Mouse (Mus musculus): ENCODE data around the gene Pcyt1a. TPM values are rescaled to one million over a fixed set of nuclear protein-coding genes. Genes with fewer than 3 reads are reported as not detected.
"Not testable (repeated sequence)": the region's sequence is repeated elsewhere in the genome, so short reads cannot be mapped to it uniquely, and the experiment has no call there.

Gene Pcyt1a
- polyA plus RNA-seq, 1 experiment from 2014 or later = 45.3 TPM

GRCm38 (mm10) chr16:32472276-32473015 lies 41.7 kb downstream of the Pcyt1a start:
- no peak for ATAC-seq
- Histone ChIP-seq H3K9me3 (replicated peaks; ENCODE audit: control insufficient read depth, low read length) (no peaks in the 10 kb centered on the region), H3K4me2 (ENCODE audit: low read length) (no peak overlapping the region), H3K27ac (ENCODE audit: low read depth, low read length) (no peak overlapping the region), H3K27me3 (replicated peaks; ENCODE audit: control insufficient read depth, insufficient read depth, low read length) (no peaks in the 10 kb centered on the region), H3K4me3 (ENCODE audit: low read depth, low read length) (no peak overlapping the region), H3K36me3 (ENCODE audit: control insufficient read depth, insufficient read depth, low read length) (peaks cover 46% of the 10 kb centered on the region), H3K4me1 (ENCODE audit: control insufficient read depth, insufficient read depth, low read length) (no peaks in the 10 kb centered on the region), H3K9ac (ENCODE audit: low read length) (no peak overlapping the region)
- DNase-seq (ENCODE audit: low spot score) = no peak
- 81% methylated on average over 7 of the region's 7 CpGs for whole genome bisulfite sequencing

GRCm38 (mm10) chr16:32477315-32477714 lies 46.6 kb downstream of the Pcyt1a start:
- H3K4me2 ChIP-seq (ENCODE audit: low read length) = no peak overlapping the region
- DNase-seq (ENCODE audit: low spot score) = no peak
- WGBS = 94% methylated on average over 6 of the region's 6 CpGs

GRCm38 (mm10) chr16:32479415-32479814 lies 48.7 kb downstream of the Pcyt1a start:
- Histone ChIP-seq H3K27ac (ENCODE audit: low read depth, low read length) (no peak overlapping the region), H3K4me1 (ENCODE audit: control insufficient read depth, insufficient read depth, low read length) (no peaks in the 10 kb centered on the region), H3K4me3 (ENCODE audit: low read depth, low read length) (no peak overlapping the region), H3K4me2 (ENCODE audit: low read length) (no peak overlapping the region), H3K9me3 (replicated peaks; ENCODE audit: control insufficient read depth, low read length) (no peaks in the 10 kb centered on the region), H3K9ac (ENCODE audit: low read length) (no peak overlapping the region), H3K27me3 (replicated peaks; ENCODE audit: control insufficient read depth, insufficient read depth, low read length) (no peaks in the 10 kb centered on the region), H3K36me3 (ENCODE audit: control insufficient read depth, insufficient read depth, low read length) (no peaks in the 10 kb centered on the region)
- DNase-seq (ENCODE audit: low spot score) = no peak
- ATAC-seq = no peak
- 78% methylated on average over 2 of the region's 2 CpGs for WGBS

More at GRCm38 (mm10) chr16:32477315-32477714, 46.6 kb downstream of the Pcyt1a start:
- no peak for ATAC-seq
- Histone ChIP-seq H3K27ac (ENCODE audit: low read depth, low read length) (no peak overlapping the region), H3K9me3 (replicated peaks; ENCODE audit: control insufficient read depth, low read length) (no peaks in the 10 kb centered on the region), H3K36me3 (ENCODE audit: control insufficient read depth, insufficient read depth, low read length) (peaks cover 7% of the 10 kb centered on the region), H3K4me3 (ENCODE audit: low read depth, low read length) (no peak overlapping the region), H3K9ac (ENCODE audit: low read length) (no peak overlapping the region), H3K27me3 (replicated peaks; ENCODE audit: control insufficient read depth, insufficient read depth, low read length) (no peaks in the 10 kb centered on the region), H3K4me1 (ENCODE audit: control insufficient read depth, insufficient read depth, low read length) (no peaks in the 10 kb centered on the region)

GRCm38 (mm10) chr16:32484431-32484871 lies 53.7 kb downstream of the Pcyt1a start:
- Histone ChIP-seq H3K9me3 (replicated peaks; ENCODE audit: control insufficient read depth, low read length) (no peaks in the 10 kb centered on the region), H3K4me3 (ENCODE audit: low read depth, low read length) (no peak overlapping the region), H3K9ac (ENCODE audit: low read length) (no peak overlapping the region), H3K27ac (ENCODE audit: low read depth, low read length) (no peak overlapping the region), H3K4me1 (ENCODE audit: control insufficient read depth, insufficient read depth, low read length) (no peaks in the 10 kb centered on the region), H3K27me3 (replicated peaks; ENCODE audit: control insufficient read depth, insufficient read depth, low read length) (no peaks in the 10 kb centered on the region), H3K4me2 (ENCODE audit: low read length) (no peak overlapping the region), H3K36me3 (ENCODE audit: control insufficient read depth, insufficient read depth, low read length) (no peaks in the 10 kb centered on the region)
- ATAC-seq (no peak), DNase-seq (ENCODE audit: low spot score) (no peak)
- WGBS = 57% methylated on average over 7 of the region's 7 CpGs

- Histone ChIP-seq H3K36me3 (ENCODE audit: control insufficient read depth, insufficient read depth, low read length) (no peaks in the 10 kb centered on the region), H3K9me3 (replicated peaks; ENCODE audit: control insufficient read depth, low read length) (no peaks in the 10 kb centered on the region), H3K4me2 (ENCODE audit: low read length) (no peak overlapping the region), H3K27me3 (replicated peaks; ENCODE audit: control insufficient read depth, insufficient read depth, low read length) (no peaks in the 10 kb centered on the region), H3K4me1 (ENCODE audit: control insufficient read depth, insufficient read depth, low read length) (no peaks in the 10 kb centered on the region), H3K27ac (ENCODE audit: low read depth, low read length) (no peak overlapping the region), H3K4me3 (ENCODE audit: low read depth, low read length) (no peak overlapping the region), H3K9ac (ENCODE audit: low read length) (no peak overlapping the region)
- no peak for DNase-seq (ENCODE audit: low spot score)
- WGBS = 74% methylated on average over 2 of the region's 2 CpGs
- no peak for ATAC-seq
These were observed 54.5 kb downstream of the Pcyt1a start for GRCm38 (mm10) chr16:32485209-32485608.

GRCm38 (mm10) chr16:32486046-32486445 lies 55.3 kb downstream of the Pcyt1a start:
- Histone ChIP-seq H3K4me1 (ENCODE audit: control insufficient read depth, insufficient read depth, low read length) (no peaks in the 10 kb centered on the region), H3K4me3 (ENCODE audit: low read depth, low read length) (no peak overlapping the region), H3K27ac (ENCODE audit: low read depth, low read length) (no peak overlapping the region), H3K9me3 (replicated peaks; ENCODE audit: control insufficient read depth, low read length) (no peaks in the 10 kb centered on the region), H3K4me2 (ENCODE audit: low read length) (no peak overlapping the region), H3K36me3 (ENCODE audit: control insufficient read depth, insufficient read depth, low read length) (no peaks in the 10 kb centered on the region), H3K27me3 (replicated peaks; ENCODE audit: control insufficient read depth, insufficient read depth, low read length) (no peaks in the 10 kb centered on the region), H3K9ac (ENCODE audit: low read length) (no peak overlapping the region)
- ATAC-seq (no peak), DNase-seq (ENCODE audit: low spot score) (no peak)
- WGBS = 77% methylated on average over 6 of the region's 6 CpGs

- DNase-seq (ENCODE audit: low spot score) (no peak), ATAC-seq (no peak)
- Histone ChIP-seq H3K27me3 (replicated peaks; ENCODE audit: control insufficient read depth, insufficient read depth, low read length) (no peaks in the 10 kb centered on the region), H3K4me3 (ENCODE audit: low read depth, low read length) (no peak within 1 kb of the TSS), H3K4me2 (ENCODE audit: low read length) (no peak within 1 kb of the TSS), H3K27ac (ENCODE audit: low read depth, low read length) (no peak within 1 kb of the TSS), H3K36me3 (ENCODE audit: control insufficient read depth, insufficient read depth, low read length) (no peaks in the 10 kb centered on the region), H3K9me3 (replicated peaks; ENCODE audit: control insufficient read depth, low read length) (no peaks in the 10 kb centered on the region), H3K4me1 (ENCODE audit: control insufficient read depth, insufficient read depth, low read length) (no peaks in the 10 kb centered on the region), H3K9ac (ENCODE audit: low read length) (no peak within 1 kb of the TSS)
- WGBS = 69% methylated on average over 15 of the region's 15 CpGs
These were observed 56.8 kb downstream of the Pcyt1a start, which contains the start of gene Slc51a for GRCm38 (mm10) chr16:32487234-32488111. Gene Slc51a, minus strand, starts transcription at chr16:32487879.

- Histone ChIP-seq H3K36me3 (ENCODE audit: control insufficient read depth, insufficient read depth, low read length) (no peaks in the 10 kb centered on the region), H3K4me1 (ENCODE audit: control insufficient read depth, insufficient read depth, low read length) (no peaks in the 10 kb centered on the region), H3K4me3 (ENCODE audit: low read depth, low read length) (no peak overlapping the region), H3K9me3 (replicated peaks; ENCODE audit: control insufficient read depth, low read length) (no peaks in the 10 kb centered on the region), H3K4me2 (ENCODE audit: low read length) (no peak overlapping the region), H3K9ac (ENCODE audit: low read length) (no peak overlapping the region), H3K27ac (ENCODE audit: low read depth, low read length) (no peak overlapping the region), H3K27me3 (replicated peaks; ENCODE audit: control insufficient read depth, insufficient read depth, low read length) (no peaks in the 10 kb centered on the region)
- ATAC-seq (no peak), DNase-seq (ENCODE audit: low spot score) (no peak)
- 94% methylated on average over 3 of the region's 3 CpGs for WGBS
These were observed 58.2 kb downstream of the Pcyt1a start for GRCm38 (mm10) chr16:32488939-32489338.

- H3K4me1 ChIP-seq (ENCODE audit: control insufficient read depth, insufficient read depth, low read length); H3K9me3 ChIP-seq (replicated peaks; ENCODE audit: control insufficient read depth, low read length); H3K4me3 ChIP-seq (ENCODE audit: low read depth, low read length); H3K9ac ChIP-seq (ENCODE audit: low read length); H3K36me3 ChIP-seq (ENCODE audit: control insufficient read depth, insufficient read depth, low read length); DNase-seq (ENCODE audit: low spot score); H3K27ac ChIP-seq (ENCODE audit: low read depth, low read length); ATAC-seq; H3K4me2 ChIP-seq (ENCODE audit: low read length); H3K27me3 ChIP-seq (replicated peaks; ENCODE audit: control insufficient read depth, insufficient read depth, low read length): not testable (repeated sequence)
- 81% methylated on average over 6 of the region's 6 CpGs for WGBS
These were observed 63.6 kb downstream of the Pcyt1a start for GRCm38 (mm10) chr16:32494371-32494770.
